Mouse (Mus musculus) adrenal gland, postnatal 4 days (tissue): Measurements from ENCODE around the gene Rcn2. TPM values are rescaled to one million over a fixed set of nuclear protein-coding genes. Genes with fewer than 3 reads are reported as not detected.

Experiments used
- DNase-seq, 2 experiments: peaks; one replicate each; pipeline ENCODE4 v3.0.0; 2021 to 2022; ENCODE audit warnings: low spot score in 2 of 2, mixed read lengths in 2 of 2
- total RNA-seq, 2 experiments: library from RNA; stranded (reverse); gene quantifications; 2 replicates each; pipeline ENCODE4 v1.2.3; 2021

The Rcn2 gene
- total RNA-seq, 2 experiments from 2014 or later = 73.0 to 73.2 TPM

- DNase-seq = no peak
These were observed 49.0 kb downstream of the Rcn2 start for GRCm38 (mm10) chr9:56090546-56091225.

- DNase-seq = no peak
These were observed 50.5 kb downstream of the Rcn2 start for GRCm38 (mm10) chr9:56092102-56092501.

- no peak for DNase-seq
These were observed 56.1 kb downstream of the Rcn2 start for GRCm38 (mm10) chr9:56097584-56098298.

- no peak for DNase-seq
These were observed 58.4 kb downstream of the Rcn2 start for GRCm38 (mm10) chr9:56100041-56100522.

- no peak for DNase-seq
These were observed 59.4 kb downstream of the Rcn2 start for GRCm38 (mm10) chr9:56101022-56101421.

GRCm38 (mm10) chr9:56104921-56105320 lies 63.3 kb downstream of the Rcn2 start:
- no peak for DNase-seq

GRCm38 (mm10) chr9:56106274-56107072 lies 64.8 kb downstream of the Rcn2 start:
- DNase-seq = no peak

- DNase-seq = no peak
These were observed 65.9 kb downstream of the Rcn2 start for GRCm38 (mm10) chr9:56107527-56107926.

- no peak for DNase-seq
These were observed 66.5 kb downstream of the Rcn2 start for GRCm38 (mm10) chr9:56108174-56108573.

Other genes starting within 250 kb of the Rcn2 start
- 10 to 100 TPM; 17.3 to 18.6 TPM for gene Scaper, start 103.7 kb upstream of the Rcn2 start, total RNA-seq
- not detected for gene 4930563M21Rik, start 31.3 kb upstream of the Rcn2 start, total RNA-seq
- 1 to 10 TPM; 2.3 to 2.6 TPM for gene Pstpip1, start 48.1 kb downstream of the Rcn2 start, total RNA-seq
- gene Tspan3, start 123.6 kb downstream of the Rcn2 start, total RNA-seq = 100 to 1,000 TPM; 164 to 171 TPM